Mouse (Mus musculus) left cerebral cortex, adult 2 months (tissue): ENCODE data around the gene 2510039O18Rik. TPM values are rescaled to one million over a fixed set of nuclear protein-coding genes. Genes with fewer than 3 reads are reported as not detected.

Experiments used
- DNase-seq, 2 experiments: peaks; one replicate each; pipeline ENCODE4 v3.0.0; 2021 to 2022; ENCODE audit warnings: low spot score in 2 of 2, mixed read lengths in 1 of 2; ENCODE audit errors: extremely low spot score in 1 of 2
- H3K27ac ChIP-seq: fragments of 200-600 bp; 2 replicates; pipeline ENCODE4 v1.8.1; 2022
- H3K4me3 ChIP-seq: fragments of 200-600 bp; 2 replicates; pipeline ENCODE4 v1.8.1; 2022
- CTCF ChIP-seq: fragments of 200-600 bp; IDR thresholded peaks from 2 replicates; pipeline ENCODE4 v1.8.1; 2022; ENCODE audit warnings: antibody characterized with exemption, mild to moderate bottlenecking, moderate library complexity
- intact Hi-C: fragments of 180-260 bp; cut with DNase I; formaldehyde crosslinking; loops from one replicate; pipeline ENCODE4 v1.15.1; 2025
- total RNA-seq, 2 experiments: library from RNA; stranded (reverse); gene quantifications; 2 replicates each; pipeline ENCODE4 v1.2.3; 2021

Gene 2510039O18Rik
- total RNA-seq, 2 experiments from 2014 or later, result 28.9 to 31.2 TPM

- no peak overlapping the region for H3K27ac ChIP-seq
- no peak for DNase-seq
- no peak for TF ChIP-seq CTCF
- H3K4me3 ChIP-seq, result no peak overlapping the region
- intact Hi-C loops, result no loop called here
These were observed 25.0 kb downstream of the 2510039O18Rik start for GRCm38 (mm10) chr4:147965712-147966111.

- Histone ChIP-seq H3K4me3 (no peak overlapping the region), H3K27ac (no peak overlapping the region)
- no peak for TF ChIP-seq CTCF
- DNase-seq, result no peak
- intact Hi-C loops, result no loop called here
These were observed 28.1 kb downstream of the 2510039O18Rik start for GRCm38 (mm10) chr4:147968816-147969215.

DNA sequence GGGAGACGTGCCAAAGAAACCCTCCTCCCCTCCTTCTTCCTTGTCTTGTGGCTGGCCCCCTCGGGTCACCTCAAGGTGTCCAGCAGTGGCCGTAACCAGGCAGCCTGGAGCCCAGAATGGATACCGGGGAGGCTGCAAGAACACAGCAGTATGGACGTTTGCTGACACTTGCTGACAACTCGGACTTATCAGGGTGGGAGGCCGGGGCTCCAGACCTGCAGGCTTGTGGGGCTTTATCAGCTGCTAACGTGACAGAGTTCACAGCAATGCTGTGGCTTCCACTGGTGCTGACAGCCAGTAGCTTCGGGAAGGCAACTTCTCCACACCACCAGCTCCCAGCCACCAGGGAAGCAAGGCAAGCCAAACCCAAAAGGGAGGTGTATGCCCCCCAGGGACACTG, 28.6 kb downstream of the 2510039O18Rik start:
- no peak overlapping the region for H3K4me3 ChIP-seq
- intact Hi-C loops, result no loop called here

GRCm38 (mm10) chr4:147976237-147976636, 35.5 kb downstream of the 2510039O18Rik start:
- H3K27ac ChIP-seq, result no peak overlapping the region
- intact Hi-C loops, result no loop called here
- no peak for DNase-seq
- H3K4me3 ChIP-seq, result no peak overlapping the region
- no peak for TF ChIP-seq CTCF

More for the DNA sequence above, 28.6 kb downstream of the 2510039O18Rik start:
- TF ChIP-seq CTCF, result no peak
- H3K27ac ChIP-seq, result no peak overlapping the region
- no peak for DNase-seq

DNA sequence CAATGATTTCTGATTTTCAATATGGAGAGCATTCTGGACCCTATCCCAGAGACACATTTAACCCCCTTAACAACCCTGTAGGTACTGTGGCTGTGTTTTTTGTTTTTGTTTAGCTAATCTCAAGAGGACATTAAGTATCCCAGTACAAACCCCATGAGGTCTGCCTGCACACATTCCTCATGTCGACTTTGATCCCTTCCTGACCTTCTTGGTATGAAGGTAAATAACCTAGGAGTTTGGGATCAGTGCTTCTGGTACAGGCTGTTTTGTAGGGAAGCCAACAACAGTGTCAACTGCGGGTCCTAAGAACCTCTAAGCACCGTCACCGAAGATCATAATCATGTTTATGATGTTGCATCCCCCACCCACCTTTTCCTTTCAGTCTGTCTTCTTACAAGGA, 37.0 kb downstream of the 2510039O18Rik start:
- H3K27ac ChIP-seq, result no peak overlapping the region
- intact Hi-C loops, result no loop called here
- DNase-seq, result no peak
- no peak for TF ChIP-seq CTCF
- H3K4me3 ChIP-seq, result no peak overlapping the region

DNA sequence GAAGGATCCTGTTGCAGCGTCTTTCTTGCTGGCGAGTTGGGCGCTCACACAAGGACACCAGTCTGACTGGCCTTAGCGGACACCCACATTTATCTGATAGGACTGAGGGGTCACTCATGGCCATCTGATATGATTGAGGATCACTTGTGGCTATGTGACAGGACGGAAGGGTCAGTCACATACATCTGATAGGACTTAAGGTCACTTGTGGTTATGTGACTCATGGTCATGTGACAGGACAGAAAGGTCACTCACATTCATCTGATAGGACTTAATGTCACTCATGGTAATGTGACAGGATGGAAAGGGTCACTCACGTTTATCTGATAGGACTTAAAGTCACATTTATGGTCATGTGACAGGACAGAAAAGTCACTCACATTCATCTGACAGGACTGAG, 37.7 kb downstream of the 2510039O18Rik start:
- Histone ChIP-seq H3K27ac (no peak overlapping the region), H3K4me3 (no peak overlapping the region)
- intact Hi-C loops, result no loop called here
- no peak for DNase-seq
- TF ChIP-seq CTCF, result no peak

GRCm38 (mm10) chr4:147979441-147979860, 38.8 kb downstream of the 2510039O18Rik start:
- no peak overlapping the region for H3K27ac ChIP-seq
- intact Hi-C loops, result no loop called here
- H3K4me3 ChIP-seq, result no peak overlapping the region
- no peak for TF ChIP-seq CTCF
- DNase-seq, result no peak

DNA sequence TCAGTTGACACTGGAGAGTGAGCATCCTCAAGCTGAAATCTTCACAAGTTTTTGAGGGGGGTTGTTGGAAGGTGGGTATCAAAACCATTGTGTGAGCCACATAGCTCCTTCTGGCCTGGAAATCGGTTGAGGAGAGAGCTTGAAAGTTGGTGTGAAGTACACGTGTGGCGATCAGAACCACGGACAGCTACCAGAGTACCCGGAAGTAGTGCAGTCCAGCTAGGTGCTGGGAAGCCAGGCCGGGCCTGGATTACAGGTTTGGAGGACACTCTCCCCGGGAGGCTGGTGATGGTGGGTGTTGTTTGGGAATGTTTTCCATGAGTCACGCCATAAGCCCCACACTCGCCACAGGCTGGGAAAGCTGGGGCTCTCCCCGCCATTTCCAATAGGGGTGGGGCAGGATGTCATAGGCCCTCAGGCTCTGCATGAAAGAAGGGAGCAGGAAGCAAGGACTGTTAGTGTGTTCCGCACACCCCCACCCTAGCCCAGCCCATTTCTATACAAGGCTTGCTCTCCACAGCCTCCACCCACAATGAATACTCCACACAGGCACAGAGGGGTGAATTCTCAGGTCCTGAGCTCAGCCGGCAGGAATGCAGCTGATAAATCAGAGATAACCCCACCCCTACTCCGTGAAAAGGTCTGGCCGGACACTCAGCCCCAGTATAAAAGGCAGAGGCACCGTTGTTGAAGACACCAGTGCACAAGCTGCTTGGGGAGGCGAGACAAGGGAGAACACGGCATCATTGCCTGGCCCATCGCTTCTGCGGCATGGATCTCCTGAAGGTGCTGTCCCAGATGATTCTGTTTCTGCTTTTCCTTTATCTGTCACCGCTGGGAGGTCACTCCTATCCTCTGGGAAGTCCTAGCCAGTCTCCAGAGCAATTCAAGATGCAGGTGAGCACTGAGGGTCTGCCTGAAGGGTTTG, 44.8 kb downstream of the 2510039O18Rik start, which contains the start of gene Nppb:
Gene Nppb, plus strand, starts transcription at position 584 of the 928 bp plus-strand sequence.
- intact Hi-C loops, result no loop called here
- no peak for TF ChIP-seq CTCF

DNA sequence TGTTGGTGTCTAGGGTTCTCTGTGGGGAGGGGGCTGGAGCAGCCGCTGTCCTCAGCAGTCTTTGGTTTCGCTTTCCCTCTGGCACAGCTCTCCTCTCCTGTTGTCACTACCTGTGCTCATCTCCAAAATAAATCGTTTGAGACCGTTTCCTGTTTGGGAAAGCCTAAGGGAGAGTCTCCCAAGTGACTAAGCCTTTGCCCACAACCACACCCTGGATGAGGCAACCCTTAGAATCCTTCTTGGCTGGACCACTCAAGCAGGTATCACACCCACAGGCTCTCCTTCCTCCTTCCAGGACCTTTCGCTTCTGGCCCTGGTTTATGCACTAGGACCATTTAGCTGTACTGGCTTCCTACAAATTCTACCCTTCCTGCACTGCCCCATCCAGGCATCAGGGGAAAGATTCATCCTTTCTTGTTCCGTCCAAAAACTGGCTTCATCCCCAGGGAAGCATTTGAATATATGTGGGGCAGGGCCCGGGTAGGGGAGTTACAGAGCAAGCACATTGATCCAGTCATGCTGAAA, 52.9 kb downstream of the 2510039O18Rik start:
- intact Hi-C loops, result no loop called here
- no peak for TF ChIP-seq CTCF
- Histone ChIP-seq H3K27ac (no peak overlapping the region), H3K4me3 (no peak overlapping the region)
- DNase-seq, result no peak

More for the DNA sequence above, 44.8 kb downstream of the 2510039O18Rik start, which contains the start of gene Nppb:
- H3K27ac ChIP-seq, result no peak within 1 kb of the TSS
- no peak within 1 kb of the TSS for H3K4me3 ChIP-seq
- DNase-seq, result no peak

DNA sequence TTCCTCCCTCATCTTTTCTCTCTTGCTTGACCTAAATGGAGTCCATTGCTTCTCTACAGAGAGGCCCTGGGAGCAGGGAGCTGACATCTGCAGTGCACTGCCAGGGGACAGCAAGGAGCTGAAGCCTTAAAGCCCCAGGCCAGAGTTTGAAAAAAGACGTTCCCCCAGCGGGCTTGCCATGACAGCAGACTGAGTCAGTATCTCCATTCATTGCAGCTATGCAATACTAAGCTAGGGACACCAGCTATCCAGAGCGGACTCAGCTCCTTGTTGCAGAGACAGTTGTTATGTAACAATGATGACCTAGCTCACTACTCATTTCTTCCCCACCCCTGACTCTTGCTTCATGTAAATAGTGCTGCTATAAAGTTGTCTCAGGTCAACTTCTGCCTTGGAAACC, 54.6 kb downstream of the 2510039O18Rik start:
- no peak for TF ChIP-seq CTCF
- intact Hi-C loops, result no loop called here
- H3K4me3 ChIP-seq, result no peak overlapping the region
- H3K27ac ChIP-seq, result no peak overlapping the region
- DNase-seq, result no peak

Other genes with a start within 250 kb of the 2510039O18Rik start
- not detected for gene Zfp534, start 238.3 kb upstream of the 2510039O18Rik start, total RNA-seq
- gene Zfp984, start 131.1 kb upstream of the 2510039O18Rik start, total RNA-seq, result 1 to 10 TPM; 1.6 to 2.1 TPM
- 10 to 100 TPM; 18.2 to 21.5 TPM for gene Zfp933, start 92.5 kb upstream of the 2510039O18Rik start, total RNA-seq
- gene Miip, start 72.1 kb upstream of the 2510039O18Rik start, total RNA-seq, result 10 to 100 TPM; 18.6 to 20.3 TPM
- gene Fv1, start 71.9 kb upstream of the 2510039O18Rik start, total RNA-seq, result 10 to 100 TPM in 1 of 2 experiments, 1 to 10 TPM in 1; 9.9 to 11.8 TPM
- 100 to 1,000 TPM; 181 to 199 TPM for gene Mfn2, start 36.2 kb upstream of the 2510039O18Rik start, total RNA-seq
- gene Plod1, start 4.1 kb upstream of the 2510039O18Rik start, total RNA-seq, result 10 to 100 TPM; 14.2 to 14.4 TPM
- not detected for gene Nppb, start 44.9 kb downstream of the 2510039O18Rik start, total RNA-seq
- gene Nppa, start 59.8 kb downstream of the 2510039O18Rik start, total RNA-seq, result not detected
- 10 to 100 TPM; 81.4 to 84.4 TPM for gene Clcn6, start 97.9 kb downstream of the 2510039O18Rik start, total RNA-seq
- 10 to 100 TPM; 30.7 to 32.0 TPM for gene Mthfr, start 98.2 kb downstream of the 2510039O18Rik start, total RNA-seq
- 10 to 100 TPM in 1 of 2 experiments, 1 to 10 TPM in 1; 6.6 to 10.2 TPM for gene Agtrap, start 147.1 kb downstream of the 2510039O18Rik start, total RNA-seq
- gene Mad2l2, start 189.5 kb downstream of the 2510039O18Rik start, total RNA-seq, result 10 to 100 TPM; 14.2 to 16.1 TPM
- gene Draxin, start 189.8 kb downstream of the 2510039O18Rik start, total RNA-seq, result under 1 TPM; 0.20 to 0.30 TPM
- gene Fbxo6, start 211.2 kb downstream of the 2510039O18Rik start, total RNA-seq, result 10 to 100 TPM; 28.9 to 30.2 TPM
- 100 to 1,000 TPM; 140 to 156 TPM for gene Fbxo44, start 219.6 kb downstream of the 2510039O18Rik start, total RNA-seq
- gene Fbxo2, start 219.7 kb downstream of the 2510039O18Rik start, total RNA-seq, result 100 to 1,000 TPM; 101 to 107 TPM